Mouse (Mus musculus) cerebellum, adult (tissue): ENCODE data around the gene Eif2d.

Experiments
- ATAC-seq: cut with Nextera tagmentation; 2 replicates; pipeline ENCODE4 v1.9.2; 2017; ENCODE audit warnings: mild to moderate bottlenecking, moderate library complexity, mixed read lengths; ENCODE audit not compliant: insufficient number of reproducible peaks, low FRiP score, low TSS enrichment

The Eif2d gene

DNA sequence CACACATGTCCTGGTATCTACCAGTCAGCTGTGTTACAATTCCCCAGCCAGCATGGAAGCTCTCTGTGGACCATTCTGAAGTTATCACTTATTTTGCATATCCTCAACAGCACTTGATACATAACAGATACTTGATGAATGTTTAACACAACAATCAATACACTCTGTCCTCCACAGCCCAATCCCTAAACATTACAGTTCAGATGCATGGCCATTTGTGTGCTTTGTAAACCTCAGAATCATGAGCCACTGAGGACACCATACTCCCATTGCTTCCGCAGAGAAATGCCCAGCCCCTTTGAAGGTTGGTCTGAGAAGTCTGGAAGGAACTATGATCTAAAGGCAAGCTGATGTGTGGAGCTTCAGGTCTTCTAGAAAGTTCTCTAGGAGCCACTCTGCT is 58.7 kb downstream of the Eif2d start:
- ATAC-seq = no peak

GRCm38 (mm10) chr1:131212956-131213355 is 60.0 kb downstream of the Eif2d start:
- ATAC-seq = no peak

GRCm38 (mm10) chr1:131213361-131213760 is 60.4 kb downstream of the Eif2d start:
- no peak for ATAC-seq

DNA sequence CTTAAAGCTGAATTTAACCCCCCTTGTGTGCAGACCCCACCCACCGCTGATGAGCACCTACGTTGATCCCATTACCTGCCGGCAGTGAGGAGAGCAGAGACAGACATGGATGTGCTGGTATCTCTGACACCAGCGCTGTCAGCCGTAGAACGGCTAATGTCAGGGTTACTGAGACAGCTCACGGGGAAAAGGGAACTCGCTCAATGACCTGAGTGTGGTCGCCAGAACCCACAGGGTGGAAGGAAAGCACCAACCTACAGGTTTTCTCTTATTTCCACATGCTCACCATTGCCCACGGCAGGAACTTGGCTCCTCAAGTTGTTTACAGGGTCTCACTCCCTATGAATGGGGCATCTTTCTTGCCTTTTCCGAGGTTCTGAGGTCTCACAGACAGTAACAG is 66.0 kb downstream of the Eif2d start:
- no peak for ATAC-seq

- ATAC-seq = no peak
Measured at GRCm38 (mm10) chr1:131221822-131222590, 69.0 kb downstream of the Eif2d start.

- ATAC-seq = no peak
Measured at GRCm38 (mm10) chr1:131223345-131223744, 70.4 kb downstream of the Eif2d start.

DNA sequence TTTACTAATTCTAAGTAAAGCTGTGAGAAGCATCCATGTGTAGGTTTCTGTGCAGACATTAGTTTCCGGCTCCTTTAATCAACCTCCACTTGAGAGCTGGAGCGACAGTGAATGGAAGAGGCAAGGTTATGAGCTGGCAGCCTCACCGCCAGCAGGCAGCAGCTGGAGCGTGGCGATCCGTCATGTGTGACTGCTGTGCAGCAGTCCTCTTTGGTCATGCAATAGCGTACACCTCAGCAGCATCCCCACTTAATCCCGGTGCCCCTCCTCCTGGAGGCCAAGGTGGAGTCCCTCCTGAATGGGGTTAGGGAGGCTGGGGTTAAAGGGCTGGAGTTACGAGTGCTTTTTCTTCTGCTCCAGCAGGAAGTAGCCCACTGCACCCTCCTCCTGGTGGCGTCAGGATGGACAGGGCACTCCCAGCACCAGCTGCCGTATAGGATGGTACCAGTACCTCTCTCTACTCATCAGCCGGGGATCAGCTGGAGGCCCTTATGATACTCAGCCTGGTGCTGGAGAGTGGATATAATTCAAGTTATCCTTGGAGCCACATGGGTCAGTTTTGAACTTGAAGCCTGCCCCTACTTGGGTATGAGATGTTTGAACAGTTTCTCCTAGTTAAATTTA is 72.0 kb downstream of the Eif2d start:
- no peak for ATAC-seq

DNA sequence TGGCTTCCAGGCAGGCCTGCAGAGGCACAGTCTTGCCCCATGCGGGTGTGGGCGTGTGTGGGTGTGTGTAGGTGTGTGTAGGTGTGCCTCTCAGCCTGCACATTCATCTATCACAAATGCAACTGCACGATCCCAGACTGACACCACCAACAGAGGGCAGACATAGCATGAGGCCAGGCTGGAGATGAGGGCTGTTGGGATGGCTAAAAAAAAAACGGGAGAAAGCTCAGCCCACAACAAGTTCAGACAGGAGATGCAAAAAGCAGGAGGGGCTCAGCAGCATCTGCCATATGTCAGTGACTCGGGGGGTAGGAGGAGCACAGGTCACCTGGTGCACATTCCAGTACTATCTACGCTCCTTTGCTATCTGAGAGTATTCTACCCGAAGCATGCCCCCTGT is 75.2 kb downstream of the Eif2d start:
- ATAC-seq = peak; percentile 40

DNA sequence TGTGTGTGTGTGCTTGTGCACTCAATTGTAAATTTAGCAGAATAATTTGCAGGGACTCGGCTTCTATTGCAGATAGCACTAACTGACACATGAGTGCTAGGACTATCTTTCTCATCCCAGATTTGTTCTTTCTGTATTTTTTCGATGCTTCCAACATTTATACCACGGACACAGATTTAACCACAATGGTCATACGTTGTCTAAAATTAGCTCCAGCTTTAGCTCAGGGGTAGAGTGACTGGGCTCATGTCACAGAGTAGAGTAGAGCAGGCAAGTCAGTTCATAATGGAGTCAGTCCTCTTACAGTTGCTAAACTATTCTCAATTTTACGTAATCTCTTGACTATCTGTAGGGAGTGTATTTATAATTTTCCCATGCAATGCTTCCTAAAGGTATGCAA is 75.7 kb downstream of the Eif2d start:
- no peak for ATAC-seq

GRCm38 (mm10) chr1:131233527-131233926 is 80.5 kb downstream of the Eif2d start:
- no peak for ATAC-seq

GRCm38 (mm10) chr1:131236077-131236476 is 83.1 kb downstream of the Eif2d start:
- no peak for ATAC-seq
